Mouse (Mus musculus): ENCODE measurements around the gene Tpm3.

DNA sequence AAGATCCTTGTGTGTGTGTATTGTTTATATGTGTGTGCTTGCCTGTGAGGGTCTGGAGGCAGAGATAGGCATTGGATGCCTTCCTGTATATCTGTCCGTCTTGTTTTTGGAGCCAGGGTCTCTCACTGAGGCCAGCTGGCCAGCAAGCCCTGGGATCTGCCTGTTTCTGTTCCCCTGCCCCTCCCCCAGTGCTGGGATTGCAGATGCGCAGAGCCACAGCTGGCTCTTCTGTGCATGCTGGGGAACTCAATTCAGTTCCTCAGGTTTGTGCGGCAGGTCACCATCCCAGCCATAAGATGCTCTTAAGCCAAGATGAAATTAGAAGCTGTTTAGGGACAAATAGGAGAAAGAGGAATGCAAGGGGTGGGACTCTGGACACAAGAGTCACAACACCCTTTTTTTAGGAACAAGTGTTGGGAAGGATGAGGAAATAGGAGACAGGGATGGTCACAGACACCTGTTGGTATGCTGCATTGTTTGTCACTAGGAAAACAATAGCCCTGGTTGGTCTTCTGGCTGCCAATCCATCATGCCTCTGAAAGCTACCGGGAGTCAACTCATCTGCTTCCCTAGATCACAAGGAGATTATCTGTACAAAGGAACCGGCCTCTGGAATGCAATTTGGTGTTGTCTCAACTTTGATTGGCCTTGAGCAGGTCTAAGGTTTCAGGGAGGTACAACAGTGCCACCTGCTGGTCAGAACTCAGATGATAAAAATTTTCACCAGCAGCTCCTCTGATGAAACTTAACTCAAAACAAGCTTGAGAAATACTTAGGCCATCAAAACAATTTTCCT lies 4.7 kb downstream of the Tpm3 start:
- TF ChIP-seq EP300 (IDR thresholded peaks at IDR 0.05; ENCODE audit: insufficient read depth, low read depth, low read length) = 0 out of 2 replicates have a peak, but pooled peaks have one; percentile 27
- TF ChIP-seq CTCF (IDR thresholded peaks at IDR 0.05; ENCODE audit: low read depth, low read length) = peak; percentile 22
